Mouse (Mus musculus) MEL-GATA-1-ER (cell line): ENCODE measurements around the gene 4930447C04Rik.
A peak's percentile ranks its signal among the peaks of the same experiment; 100 is the strongest.

Experiments used
- DNase-seq: peaks from one replicate; pipeline ENCODE4 v3.0.0-alpha.2; 2012; ENCODE audit warnings: low read depth; ENCODE audit errors: extremely low read depth

4930447C04Rik gene

DNA sequence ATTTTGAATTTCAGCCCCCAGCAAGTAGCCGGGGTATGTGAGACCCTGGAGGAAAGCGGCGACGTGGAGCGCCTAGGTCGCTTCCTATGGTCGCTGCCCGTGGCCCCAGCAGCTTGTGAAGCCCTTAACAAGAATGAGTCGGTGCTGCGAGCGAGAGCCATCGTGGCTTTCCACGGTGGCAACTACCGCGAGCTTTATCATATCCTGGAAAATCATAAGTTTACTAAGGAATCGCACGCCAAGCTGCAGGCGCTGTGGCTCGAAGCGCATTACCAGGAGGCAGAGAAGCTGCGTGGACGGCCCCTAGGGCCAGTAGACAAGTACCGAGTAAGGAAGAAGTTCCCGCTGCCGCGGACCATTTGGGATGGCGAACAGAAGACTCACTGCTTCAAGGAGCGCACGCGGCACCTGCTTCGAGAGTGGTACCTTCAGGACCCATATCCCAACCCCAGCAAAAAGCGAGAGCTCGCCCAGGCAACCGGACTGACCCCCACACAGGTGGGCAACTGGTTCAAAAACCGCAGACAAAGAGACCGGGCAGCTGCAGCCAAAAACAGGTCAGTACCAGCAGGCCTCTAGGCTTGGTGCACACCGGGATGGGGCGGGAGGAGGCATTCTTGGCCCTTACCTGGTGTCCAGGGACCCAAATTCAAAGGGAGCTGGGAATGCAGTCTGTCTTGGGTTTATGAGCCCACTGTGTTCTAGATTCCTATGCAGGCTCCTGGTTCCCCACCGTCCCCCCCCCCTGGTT lies at the start of gene 4930447C04Rik:
4930447C04Rik (minus strand) TSS at position 704 of the 751 bp plus-strand sequence.
- DNase-seq = no peak

DNA sequence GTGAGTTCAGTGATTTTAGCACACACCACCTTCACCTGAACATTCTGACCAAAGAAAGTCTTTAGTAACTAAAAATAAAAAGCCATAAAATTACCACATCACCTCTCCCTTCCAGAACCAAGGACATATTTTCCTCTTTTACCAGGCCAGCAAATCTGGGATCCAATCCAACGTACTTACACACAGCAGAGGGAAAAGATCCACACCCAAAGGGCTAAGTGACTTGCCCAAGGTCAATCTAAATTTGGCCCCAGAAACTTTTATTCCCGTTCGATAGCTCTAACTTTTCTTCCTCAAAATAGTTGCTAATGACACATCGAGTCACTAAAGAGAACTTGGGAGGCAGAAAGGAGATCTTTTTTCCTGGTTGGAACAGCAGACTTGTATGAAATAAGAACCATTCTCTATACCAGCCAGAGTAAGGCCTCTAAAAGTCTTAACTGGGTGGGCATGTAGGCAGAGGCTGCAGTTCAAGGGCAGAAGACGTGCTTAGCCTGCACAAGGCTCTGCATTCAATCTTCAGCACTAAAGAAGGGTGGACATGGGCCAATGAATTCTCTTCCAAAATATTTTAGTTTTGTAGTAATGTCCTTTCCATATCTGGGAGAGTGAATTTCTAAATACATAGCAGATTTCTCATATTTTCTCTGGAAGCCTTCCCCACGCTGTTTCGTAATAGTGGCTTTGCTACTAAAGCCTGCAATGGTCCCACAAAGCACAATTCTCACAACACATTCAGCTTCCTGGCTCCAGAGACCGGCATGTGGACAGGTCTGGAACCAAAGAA lies 42.7 kb upstream of the 4930447C04Rik start:
- DNase-seq = no peak

DNA sequence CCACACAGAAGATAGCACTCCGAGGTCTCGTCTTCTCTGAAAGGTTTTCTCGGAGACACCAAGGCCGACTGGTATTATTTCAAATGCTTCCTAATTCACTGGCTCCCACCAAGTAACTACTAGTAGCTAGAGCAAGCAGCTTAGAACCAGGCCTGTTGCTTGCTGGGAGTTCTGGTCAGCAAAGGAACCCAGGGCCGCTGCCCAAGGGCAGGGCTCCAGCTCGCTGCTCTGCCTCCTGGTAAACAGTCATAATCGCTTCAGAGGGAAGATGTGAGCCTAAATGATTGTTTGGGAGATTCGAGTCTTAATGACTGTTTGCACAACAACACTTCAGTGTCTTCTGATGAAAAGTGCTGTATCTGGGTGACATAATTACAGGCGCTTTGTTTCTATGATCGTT lies 42.0 kb upstream of the 4930447C04Rik start:
- DNase-seq = no peak

DNA sequence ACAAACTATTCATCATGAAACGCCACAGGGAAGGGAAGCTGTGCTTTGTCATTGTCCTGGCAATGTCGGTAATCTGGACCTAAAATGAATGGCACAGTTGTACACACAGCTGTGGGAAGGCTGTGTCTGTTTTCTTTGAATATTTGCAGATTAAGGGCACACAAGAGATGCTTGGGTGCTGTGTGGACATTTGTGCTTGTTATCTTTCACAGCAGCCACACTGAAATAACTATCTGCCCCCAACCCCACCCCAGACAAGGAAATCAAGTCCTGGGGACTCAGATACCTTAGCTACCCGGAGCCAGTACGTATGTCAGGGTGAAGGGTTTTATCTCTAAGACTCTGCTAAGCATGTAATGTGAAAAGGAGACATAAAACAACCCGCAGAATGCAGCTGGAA lies 38.7 kb upstream of the 4930447C04Rik start:
- no peak for DNase-seq

DNA sequence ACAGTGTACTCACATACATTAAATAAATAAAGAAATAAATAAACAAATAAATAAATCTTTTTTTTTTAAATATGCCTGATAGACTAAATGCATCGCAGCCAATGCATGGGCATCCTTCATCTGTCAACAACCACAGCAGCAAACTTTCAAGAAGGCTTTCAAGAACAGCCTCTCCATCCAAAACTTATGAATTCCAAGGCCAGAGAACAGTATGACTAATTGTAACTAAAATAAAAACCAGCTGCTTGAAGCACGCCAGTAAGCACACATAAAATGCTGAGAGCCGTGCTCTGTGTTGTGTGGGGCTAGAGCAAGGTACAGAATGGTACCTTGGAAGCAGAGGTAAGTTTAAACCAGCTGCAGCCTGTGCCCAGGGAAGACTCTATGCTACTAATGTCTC lies 37.3 kb upstream of the 4930447C04Rik start:
- no peak for DNase-seq

DNA sequence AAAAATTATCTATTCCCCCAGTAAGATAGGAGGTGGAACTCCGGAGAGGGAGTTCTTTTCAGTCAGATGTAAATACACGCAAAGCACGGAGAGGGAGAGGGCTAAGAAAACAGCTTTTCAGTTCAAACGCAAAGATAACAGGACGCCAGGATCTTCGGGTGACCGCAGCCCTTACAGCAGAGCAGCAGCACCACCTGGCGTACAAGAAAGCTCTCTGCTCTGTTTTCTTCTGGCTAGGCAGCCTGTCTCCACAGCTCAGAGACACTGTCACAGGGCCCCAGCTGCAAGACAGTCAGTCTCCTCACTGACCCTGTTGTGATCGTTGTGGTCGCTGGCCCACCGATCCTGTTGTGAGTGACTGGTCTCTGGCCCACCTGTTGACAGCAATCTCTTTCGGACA lies 36.1 kb upstream of the 4930447C04Rik start:
- DNase-seq = peak; percentile 77

DNA sequence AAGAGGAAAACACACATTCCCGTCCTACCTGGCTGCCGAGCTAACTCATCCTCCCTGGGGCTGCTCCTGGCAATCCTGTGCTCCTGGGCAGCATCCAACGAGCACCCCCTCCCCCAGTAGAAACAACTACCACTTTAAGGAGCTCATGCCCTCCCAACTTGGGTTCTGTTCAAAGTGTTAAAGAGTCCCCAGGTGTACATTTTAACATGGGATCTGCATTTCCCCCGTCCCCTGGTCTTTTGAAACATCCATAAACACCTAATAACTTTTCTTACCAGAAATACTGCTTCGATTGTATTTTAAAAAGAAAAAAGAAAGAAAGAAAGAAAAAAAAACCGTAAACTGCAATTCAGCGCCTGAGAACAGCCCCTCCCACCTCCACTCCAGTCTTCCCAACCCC lies 35.6 kb upstream of the 4930447C04Rik start:
- no peak for DNase-seq

DNA sequence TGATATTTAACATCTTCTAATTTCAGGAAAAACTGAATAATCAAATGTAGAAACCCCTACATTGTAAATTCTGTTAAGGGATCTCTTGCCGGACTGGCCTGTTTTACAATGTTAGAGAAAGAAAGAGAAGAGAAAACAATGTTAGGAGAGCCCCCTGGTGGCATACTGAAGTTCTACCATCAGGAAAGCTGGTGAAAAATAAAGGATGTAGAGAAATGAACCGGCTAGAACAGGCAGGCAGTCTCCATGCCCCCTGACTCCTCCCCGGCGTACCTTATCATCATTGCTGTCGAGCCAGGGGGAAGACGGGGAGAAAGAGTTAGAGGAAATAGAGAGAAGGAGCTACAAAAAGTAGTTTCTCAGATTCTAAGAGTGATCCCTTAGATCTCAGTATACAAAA lies 32.6 kb upstream of the 4930447C04Rik start:
- DNase-seq = peak; percentile 71

DNA sequence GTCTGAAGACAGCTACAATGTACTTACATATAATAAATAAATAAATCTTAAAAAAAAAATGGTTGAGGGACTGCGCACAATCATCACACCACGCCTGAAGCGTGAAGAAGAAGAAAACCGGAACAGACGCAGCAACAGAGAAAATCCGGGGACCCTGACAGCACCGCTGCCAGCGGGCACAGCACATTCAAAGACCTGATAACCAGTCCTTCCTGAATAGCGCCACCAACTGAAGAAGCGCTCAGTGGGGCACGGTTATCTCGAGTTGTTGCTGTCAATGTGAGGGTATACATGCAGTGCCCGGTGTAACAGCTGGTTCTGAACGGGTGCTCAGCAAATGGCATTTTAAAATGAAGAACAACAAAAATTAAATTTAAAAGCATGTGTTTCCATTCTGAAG lies 30.0 kb upstream of the 4930447C04Rik start:
- DNase-seq = peak; percentile 60

DNA sequence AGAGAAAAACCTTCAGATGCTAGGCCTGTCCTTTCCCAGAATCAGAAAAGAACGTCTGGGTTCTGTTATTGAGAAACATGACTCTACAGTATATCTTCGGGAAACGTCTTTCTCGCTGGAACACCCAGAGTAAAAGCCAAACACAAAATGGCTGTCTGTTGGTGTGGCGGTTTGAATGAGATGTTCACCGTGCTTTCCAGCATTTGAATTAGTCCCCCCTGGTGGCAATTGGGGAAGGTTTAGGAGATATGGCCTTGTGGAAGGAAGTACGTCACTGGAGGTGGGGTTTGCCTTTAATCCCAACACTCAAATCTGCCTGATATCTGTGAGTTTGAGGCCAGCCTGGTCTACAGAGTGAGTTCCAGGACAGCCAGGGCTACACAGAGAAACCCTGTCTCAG lies 27.0 kb upstream of the 4930447C04Rik start:
- no peak for DNase-seq

DNA sequence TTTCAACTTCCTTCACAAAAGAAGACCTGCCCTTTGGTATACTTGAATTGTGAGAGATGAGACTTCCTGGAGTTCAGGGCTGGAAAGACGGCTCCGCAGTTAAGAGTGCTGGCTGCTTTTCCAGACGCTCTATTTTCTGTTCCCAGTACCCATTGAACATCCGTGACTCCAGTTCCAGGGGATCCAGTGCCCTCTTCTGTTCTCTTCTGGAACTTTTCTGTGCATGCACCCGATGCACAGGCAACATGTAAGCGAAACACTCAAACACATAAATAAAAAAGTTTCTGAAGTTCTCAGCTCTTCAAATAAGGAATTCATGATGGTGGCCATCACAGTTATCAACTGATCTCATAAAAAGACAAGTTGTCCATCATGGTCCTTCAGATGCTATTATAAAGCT lies 22.2 kb upstream of the 4930447C04Rik start:
- DNase-seq = no peak

DNA sequence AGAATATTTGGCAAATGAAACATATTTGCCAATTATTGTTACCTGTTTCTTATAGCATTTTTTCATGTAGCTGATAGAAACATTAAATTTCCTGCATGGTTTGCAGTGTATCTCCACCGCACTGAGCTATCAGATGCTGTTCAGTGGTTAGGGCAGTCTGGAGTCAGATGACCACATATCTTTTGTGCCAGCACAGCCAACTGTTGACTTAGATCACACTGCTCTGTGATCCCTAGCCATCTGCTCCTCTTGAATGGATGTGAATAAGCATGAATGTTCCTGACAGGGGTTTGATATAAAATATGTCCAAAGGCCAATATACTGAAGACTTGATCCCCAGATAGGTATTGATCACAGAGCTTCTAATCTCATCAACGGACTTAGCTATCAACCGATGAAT lies 17.9 kb upstream of the 4930447C04Rik start:
- DNase-seq = no peak

DNA sequence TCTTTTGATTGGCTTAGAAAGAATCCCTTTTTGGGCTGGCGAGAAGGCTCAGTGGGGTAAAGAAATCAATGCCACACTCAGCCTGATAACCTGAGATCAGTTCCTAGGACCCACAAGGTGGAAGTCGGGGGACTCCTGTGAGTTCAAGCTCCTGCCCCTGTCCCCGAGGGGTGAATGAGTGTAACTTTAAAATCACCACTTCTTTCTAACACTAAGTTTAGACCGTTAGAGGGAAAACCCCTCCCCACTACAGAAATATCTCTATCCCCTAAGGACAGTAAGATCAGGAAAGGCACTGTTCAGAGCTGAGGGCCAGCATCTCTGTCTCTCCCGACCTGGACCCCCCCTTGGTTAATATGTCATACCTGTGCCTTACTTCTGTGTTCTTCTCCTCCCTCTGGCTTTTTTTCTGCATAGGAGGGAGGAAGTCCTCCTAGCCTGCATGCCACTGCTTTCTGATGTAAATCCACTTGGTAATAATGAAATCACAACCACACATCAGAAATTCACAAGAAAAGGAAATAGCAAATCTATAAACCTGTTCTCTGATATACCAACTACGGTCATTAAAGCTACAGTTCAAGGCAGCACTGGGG lies 17.4 kb upstream of the 4930447C04Rik start:
- no peak for DNase-seq

DNA sequence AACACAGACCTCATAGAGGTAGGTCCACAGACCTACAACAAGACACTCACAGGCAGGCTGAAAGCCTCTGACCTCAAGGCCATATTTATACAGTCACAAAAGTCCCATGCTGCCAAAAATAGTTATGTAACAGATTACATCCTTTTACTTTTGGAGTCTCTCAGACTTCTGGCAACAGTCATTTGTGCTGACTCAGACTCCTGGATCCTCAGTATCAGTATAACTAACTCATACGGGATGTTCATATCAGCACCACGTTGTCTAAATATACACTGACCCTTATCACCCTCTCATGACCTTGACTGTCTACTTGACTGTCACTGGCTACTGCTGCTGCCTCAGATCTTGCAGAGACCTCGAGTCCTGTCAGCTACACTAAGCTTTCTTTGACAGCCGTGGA lies 14.3 kb upstream of the 4930447C04Rik start:
- no peak for DNase-seq

DNA sequence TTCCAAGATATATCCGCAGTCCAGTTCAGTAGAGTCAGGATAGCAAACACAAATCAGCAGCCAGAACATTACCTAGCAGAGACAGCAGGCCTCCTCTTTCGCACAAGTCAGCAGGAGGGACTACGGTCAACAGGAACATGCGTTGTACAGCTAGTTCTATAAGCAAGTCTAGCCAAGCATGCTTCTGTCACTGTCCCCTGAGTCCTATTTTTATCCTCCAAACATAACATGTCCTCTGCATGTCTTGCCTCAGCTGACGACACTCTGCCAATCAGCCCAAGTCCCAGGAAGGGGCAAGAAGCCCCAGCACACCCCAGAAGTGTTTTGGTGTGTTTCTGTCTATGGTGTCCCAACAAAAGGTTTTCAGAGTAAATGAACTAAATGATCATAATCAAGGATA lies 13.3 kb upstream of the 4930447C04Rik start:
- no peak for DNase-seq

DNA sequence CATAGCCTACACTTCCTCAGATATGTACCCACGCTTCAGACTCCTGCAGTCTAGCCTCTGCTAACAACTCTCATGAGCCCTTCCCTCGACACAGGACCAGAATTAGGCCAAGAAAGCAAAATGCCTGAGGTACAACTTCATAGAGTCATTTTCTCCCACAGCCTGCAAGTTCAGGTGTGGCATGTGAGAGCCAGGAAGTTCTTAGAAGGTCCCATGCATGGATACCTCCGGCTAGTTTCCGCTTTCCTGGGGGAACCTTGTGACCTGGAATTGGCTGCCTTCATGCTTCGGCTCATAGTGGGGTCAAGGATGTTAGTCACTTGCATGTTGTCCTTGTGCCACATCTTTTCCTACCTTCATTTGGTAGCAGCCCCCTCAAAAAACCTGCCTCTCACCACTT lies 12.5 kb upstream of the 4930447C04Rik start:
- DNase-seq = no peak

DNA sequence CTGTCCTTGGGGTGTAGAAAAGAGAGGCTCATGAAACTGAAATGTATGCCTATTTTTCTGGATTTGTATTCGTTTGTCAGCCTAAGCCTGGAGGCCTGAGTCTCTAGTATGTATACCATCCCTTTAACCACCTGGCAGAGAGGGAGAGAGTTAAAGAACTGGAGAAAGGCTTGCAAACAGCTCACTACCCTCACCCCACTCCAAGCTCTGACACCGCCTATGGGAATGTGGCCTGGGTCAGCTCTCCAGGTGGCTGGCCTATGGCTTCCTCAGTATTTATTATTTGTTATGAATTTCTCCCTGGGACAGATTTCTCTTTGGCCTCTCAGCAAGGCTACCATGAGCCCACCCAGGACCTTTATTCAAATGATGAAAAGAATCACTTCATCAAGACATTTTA lies 6.8 kb upstream of the 4930447C04Rik start:
- no peak for DNase-seq

DNA sequence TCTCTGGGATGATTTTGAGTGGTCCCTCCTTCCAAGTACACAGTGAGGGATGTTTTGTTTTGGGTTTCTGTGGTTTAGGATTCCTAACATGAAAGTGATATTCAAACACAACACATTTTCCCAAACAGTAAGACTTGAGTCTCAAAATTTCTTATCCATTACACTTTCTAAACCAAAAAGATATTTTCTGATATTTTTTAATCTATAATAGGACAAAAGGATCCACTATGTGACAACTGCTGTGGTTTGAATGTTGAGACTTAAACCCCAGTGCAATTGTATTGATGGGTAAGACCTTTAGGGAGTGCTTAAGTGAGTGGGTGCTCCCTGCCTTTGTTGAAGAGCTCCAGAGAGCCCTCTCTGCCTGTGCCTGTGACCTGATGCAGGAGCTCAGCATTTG lies 6.2 kb upstream of the 4930447C04Rik start:
- no peak for DNase-seq

DNA sequence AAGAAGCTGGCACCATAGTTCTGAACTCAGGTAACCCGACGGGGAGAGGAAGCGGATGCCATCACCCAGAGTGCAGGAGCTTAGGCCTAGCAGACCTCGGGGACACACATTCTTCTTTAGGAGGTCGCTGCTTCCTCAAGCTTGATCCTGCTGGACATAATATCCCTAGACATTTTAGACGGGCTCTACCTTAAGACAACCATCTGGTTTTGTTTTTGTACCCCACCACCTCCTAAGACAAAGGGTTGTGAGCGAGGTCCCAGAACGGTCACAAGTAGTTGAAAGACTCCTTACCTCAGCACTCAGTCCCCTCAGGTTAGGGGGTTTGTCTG lies 5.5 kb upstream of the 4930447C04Rik start:
- no peak for DNase-seq

DNA sequence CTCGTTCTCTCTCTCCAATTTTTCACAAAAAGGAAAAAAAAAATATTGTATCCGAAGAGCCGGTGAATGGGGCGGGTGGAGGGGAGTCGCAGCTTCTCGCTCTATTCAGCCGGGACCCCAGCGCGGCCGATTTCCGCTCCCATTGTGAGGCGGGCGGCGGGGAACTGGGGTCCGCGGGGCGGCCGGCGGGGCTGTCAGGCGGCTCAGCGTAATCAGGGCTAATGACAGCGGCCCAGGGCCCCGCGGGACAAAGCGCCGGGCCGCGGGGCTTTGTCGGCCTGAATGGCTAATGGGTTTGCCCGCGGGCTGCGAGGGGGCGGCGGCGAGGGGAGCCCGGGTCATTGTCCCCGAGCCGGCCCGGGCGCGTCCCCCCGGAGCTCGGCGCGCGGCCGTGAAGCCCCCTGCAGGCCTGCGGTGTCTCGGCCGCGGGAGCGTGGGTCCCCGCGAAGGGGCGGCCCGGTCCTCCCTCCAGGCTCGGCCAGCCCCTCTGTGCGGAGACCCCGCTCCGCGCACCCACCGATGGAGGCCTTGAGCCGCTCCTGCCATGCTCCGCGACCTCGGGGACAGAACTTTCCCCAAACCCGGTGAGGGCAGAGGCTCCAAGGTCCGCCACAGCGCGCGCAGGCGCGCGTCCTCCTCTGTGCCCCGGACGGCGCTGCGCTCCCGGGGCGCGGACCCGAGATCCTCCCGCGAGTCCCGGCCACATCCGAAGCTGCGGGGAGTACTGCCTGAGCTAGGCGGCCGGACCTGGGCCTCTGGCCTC lies 4.9 kb upstream of the 4930447C04Rik start:
- no peak for DNase-seq

DNA sequence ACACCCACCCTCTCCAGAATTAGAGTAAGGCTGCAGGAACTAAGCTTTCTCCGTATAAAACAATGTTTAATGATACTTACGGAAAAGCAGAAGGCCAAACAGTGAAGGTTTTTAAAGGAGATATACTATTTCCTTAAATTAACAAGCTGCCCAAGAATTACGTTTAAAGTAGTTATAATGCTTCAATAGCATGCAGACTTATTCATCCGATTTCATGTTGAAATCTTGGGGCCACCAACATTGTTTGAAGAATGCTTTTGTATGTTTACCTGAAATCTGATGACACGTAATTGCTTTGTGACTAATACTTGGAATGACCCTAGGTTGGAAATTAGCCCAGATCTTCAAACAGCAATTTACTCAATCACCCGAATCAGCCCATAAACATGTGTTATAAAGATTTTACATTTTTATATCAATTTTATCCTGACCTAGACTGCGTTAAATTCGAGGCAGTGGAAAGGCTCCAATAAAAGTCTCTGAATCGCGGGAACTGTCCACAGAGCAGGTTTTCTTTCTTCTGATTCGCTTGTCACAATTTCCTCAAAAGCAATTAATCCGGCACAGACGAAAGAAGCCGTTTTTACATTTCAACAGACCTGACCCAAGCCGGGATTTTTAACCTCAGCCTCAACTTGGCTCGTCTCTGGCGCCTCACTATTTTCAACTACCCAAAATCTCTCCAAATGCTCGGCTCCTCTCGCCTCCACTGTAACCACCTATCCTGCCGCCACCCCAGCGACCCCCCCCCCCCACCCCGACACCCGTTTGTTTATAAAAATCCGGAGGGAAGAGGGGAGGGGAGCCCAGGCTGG lies 4.0 kb upstream of the 4930447C04Rik start:
- no peak for DNase-seq
